Mouse (Mus musculus) MEL-GATA-1-ER (cell line): ENCODE measurements around the gene C5ar2.

Source experiments
- DNase-seq: peaks from one replicate; pipeline ENCODE4 v3.0.0-alpha.2; 2012; ENCODE audit warnings: low read depth; ENCODE audit errors: extremely low read depth

The C5ar2 gene

GRCm38 (mm10) chr7:16244067-16244466 is at the start of gene C5ar2:
TSS of gene C5ar2 (minus strand) at chr7:16244154.
- no peak for DNase-seq

DNA sequence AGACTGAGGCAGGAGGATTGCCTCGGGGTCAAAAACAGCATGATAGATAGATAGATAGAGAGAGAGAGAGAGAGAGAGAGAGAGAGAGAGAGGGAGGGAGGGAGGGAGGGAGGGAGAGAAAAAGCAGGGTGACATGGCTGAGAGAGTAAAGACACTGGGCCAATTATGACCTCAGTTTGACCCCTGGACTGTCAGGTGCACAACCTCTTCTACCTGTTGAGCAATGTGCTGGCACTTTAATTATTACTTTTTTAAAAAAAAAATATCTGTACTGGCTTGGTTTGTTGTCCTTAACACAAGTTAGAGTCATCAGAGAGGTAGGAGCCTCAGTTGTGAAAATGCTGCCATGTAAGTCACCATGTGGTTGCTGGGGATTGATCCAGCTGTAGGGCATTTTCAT is 43.8 kb upstream of the C5ar2 start:
- DNase-seq: no peak

DNA sequence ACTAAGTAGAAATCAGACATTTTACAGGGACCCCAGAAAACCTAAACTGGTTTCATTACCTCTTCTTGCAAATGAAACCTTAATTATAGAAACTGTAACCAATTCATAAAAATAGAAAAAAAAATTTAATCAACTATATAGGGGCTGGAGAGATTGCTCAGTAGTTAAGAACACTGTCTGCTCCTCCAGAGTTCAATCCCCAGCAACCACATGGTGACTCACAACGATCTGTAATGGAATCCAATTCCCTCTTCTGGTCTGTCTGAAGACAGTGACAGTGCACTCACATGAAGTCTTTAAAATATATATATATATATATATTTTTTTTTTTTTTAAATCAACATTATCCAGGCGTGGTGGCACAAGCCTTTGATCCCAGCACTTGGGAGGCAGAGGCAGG is 43.1 kb upstream of the C5ar2 start:
- DNase-seq: no peak

DNA sequence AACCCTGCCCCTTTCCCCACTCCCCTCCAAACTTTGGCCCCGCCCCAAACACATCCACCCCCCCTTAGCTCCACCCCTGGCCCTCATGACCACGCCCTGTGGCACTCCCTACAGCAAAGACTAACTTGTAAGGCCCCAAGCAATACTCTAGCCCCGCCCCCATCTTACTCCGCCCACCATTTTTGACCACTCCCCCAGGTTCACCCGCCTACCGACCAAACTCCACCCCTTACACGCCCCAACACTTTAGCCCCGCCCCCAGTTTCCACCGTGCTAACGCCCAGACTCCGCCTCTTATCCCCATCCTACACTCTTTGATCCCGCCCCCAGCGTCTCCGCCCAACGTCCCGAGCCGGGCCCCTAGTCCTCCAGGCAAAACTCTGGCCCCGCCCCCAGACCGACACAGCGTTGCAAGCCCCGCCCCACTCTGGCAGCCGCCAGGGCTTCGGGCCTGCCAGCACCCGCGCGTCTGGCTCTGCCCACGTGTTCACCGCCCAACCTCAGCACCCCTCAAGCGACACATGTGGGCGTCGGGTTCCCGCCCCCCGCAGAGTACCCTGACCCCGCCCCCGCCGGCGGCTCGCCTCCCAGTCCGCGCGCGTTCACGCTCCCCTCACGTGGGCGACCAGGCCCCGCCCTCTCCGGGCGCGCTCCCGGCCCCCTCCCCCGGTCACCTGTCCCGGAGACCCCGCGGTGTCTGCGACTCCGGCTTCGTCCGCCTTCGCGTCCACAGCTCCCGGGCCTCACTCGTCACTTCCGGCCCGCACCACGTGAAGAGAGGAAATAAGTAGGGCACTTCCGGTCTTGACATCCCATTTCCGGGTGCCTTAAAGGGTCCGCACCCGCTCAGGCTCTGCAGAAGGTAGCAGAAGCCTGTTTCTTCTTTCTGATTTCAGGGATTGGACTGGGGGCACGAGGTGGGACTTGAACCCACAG is 42.3 kb upstream of the C5ar2 start, which contains the start of gene Ccdc9:
Gene Ccdc9, minus strand, starts transcription at position 770 of the 936 bp plus-strand sequence.
- DNase-seq: peak; percentile 88

DNA sequence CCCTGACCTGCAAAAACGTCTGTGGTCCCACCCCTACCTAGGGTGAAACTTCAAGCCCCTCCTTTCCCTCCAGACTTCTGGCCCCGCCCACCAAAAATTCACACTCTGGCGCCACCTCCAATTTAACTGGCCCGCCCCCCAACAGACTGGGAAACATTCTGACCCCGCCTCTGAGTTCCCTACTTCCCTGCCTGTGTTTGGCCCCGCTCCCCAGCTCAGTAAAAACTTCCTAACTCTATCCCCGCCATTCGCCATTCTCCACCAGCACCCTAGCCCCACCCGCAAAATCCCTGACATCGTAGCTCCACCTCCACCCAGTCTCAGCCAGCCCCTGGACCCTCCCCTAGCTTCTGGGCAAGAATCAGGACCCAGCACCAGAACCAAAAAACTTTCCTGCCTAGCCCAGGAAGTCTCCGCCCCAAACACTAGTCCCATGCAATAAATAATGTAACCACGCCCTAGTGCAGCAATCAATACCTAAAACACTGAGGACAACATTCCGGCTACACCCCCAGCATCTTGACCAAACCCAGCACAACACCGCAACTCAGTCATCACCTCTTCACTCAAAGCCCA is 41.6 kb upstream of the C5ar2 start:
- DNase-seq: no peak

GRCm38 (mm10) chr7:16284904-16285303 is 41.0 kb upstream of the C5ar2 start:
- no peak for DNase-seq

DNA sequence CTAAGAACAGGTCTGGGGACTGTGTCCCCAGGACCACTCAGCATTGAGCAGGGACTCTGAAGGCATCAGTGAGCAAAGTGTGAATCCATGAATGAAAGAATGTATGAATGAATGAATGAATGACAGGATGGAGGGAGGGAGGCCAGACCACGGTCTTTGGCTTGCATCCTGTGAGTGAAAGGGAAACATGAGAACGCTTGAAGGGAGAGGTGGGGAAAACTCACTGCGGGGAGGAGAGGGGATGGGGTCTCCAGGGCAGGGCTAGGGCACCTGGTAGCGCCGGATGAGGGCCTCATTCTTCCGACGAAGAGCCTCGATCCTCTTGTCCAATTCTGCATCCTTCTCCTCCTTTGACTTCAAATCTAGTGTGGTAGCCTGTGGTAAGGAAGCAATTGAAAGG is 40.0 kb upstream of the C5ar2 start:
- DNase-seq: no peak

- DNase-seq: no peak
Observed at GRCm38 (mm10) chr7:16282334-16282733, 38.4 kb upstream of the C5ar2 start.

- no peak for DNase-seq
Observed at GRCm38 (mm10) chr7:16280721-16281120, 36.8 kb upstream of the C5ar2 start.

- peak; percentile 97 for DNase-seq
Observed at GRCm38 (mm10) chr7:16274922-16275890, 31.3 kb upstream of the C5ar2 start.

GRCm38 (mm10) chr7:16273766-16274140 is 29.8 kb upstream of the C5ar2 start:
- peak; percentile 73 for DNase-seq

DNA sequence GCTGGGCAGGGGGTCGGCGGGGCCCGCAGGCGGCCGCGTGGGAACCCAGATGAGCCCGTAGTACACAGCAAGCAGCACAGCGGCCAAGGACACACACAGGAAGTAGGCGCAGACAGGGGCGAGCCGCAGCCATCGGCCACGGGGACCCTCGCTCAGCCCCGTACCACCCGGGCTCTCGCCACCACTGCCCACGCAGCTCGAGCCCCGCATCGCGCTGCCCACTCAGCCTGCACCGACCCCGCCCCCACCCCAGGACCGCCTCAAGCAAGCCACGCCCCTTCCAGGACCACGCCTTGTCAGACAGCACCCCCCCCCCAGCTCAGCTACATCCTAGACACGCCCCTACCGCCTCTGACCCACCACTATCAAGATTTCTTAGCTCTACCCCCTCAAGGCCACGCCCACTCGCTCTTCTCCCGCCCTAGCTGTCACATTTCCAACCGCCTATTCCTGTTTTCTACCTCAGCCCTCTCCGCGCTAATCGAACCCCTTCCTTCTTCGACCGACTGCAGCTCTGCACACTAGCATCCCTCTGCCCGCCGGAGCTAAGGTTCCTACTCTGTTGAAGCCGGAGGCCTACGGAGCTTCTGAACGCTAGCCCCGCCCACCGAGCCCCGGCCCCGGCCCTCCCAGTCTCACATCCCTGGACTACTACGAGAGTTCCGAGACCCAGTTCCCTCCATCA is 29.3 kb upstream of the C5ar2 start, which contains the start of gene Inafm1:
Gene Inafm1, minus strand, starts transcription at position 537 of the 685 bp plus-strand sequence.
- peak; percentile 86 for DNase-seq

- no peak for DNase-seq
Observed at GRCm38 (mm10) chr7:16272681-16273080, 28.7 kb upstream of the C5ar2 start.

GRCm38 (mm10) chr7:16271139-16271538 is 27.2 kb upstream of the C5ar2 start:
- DNase-seq: no peak

DNA sequence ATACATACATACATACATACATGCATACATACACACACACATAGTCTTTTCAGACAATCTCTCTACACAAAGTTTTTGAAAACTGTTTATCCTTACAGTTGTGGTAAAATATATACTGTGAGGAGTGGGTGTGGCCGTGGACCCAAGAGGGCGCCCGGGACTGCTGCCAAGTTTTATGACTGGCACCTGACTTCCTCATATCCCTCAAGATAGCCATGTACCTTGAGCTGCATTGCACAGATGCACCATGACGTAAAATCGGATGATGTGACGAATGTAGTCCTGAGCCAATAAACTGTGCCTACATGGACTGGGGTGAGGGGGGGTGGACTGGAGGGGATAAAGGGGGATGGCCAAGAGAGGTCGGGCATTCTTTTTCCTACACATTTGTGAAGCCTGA is 22.6 kb upstream of the C5ar2 start:
- peak; percentile 71 for DNase-seq

- DNase-seq: no peak
Observed at GRCm38 (mm10) chr7:16265856-16266255, 21.9 kb upstream of the C5ar2 start.

DNA sequence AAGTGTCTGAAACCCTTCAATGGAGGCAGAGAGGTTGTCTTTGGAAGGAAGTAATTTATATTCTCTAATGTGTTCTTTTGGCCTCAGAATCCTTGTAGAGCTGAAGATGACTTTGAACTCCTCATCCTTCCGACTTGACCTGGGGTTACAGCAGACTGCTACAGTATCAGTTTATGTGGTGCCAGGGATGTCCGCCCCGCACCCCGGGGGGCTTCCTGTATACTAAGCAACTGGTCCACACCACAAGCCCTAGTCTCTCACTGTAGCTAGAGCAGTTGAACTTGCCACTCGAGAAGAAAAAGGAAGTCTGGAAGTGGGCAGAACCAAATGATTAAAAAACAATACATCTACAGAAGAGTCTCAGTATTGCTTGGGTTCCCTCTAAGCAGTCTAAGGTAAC is 19.9 kb upstream of the C5ar2 start:
- DNase-seq: no peak

DNA sequence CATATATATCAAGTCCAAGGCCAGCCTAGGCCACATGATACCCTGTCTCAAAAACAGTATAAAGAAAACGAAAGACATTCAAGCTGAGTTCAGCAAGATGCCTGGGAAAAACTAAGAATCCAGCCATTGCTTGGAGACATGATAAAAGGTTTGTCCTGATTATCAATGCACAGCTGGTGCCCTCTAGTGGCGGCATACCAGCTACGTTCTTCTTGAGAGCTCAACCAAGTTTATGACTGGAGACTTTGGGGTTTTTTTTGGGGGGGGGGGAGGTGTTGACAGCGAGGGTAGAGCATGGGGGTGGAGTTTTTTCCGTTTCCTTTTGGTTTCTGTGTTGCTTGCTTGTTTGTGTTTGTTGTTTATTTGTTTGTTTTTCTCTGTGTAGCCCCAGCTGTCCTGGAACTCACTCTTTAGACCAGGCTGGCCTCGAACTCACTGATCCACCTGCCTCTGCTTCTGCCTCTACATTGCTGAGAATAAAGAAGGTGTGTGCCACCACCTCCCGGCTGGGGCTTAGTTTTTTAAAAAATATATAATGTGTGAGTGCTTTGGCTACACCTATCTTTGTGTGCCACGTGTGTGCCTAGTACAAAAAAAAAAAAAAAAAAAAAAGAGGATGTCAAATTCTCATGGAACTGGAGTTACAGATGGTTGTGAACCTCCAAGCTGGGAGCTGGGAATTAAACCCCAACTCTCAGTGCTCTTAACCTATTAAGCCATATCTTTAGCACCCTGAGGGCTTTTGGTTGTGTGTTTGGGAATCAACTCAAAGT is 19.2 kb upstream of the C5ar2 start:
- peak; percentile 77 for DNase-seq

GRCm38 (mm10) chr7:16261097-16261496 is 17.1 kb upstream of the C5ar2 start:
- DNase-seq: no peak

- no peak for DNase-seq
Observed at GRCm38 (mm10) chr7:16259110-16259590, 15.2 kb upstream of the C5ar2 start, which contains the start of gene C5ar1. TSS of gene C5ar1 (minus strand) at chr7:16259540.
